Mouse (Mus musculus): ENCODE measurements around the gene Skint3.
"Not testable (repeated sequence)": the region's sequence is repeated elsewhere in the genome, so short reads cannot be mapped to it uniquely, and the experiment has no call there.

Skint3 gene

GRCm38 (mm10) chr4:112231945-112232344 lies at the start of gene Skint3:
Gene Skint3 (plus strand): TSS chr4:112232245.
- no peak for DNase-seq (ENCODE audit: low spot score)

GRCm38 (mm10) chr4:112243416-112243815 lies 11.4 kb downstream of the Skint3 start:
- no peak for DNase-seq (ENCODE audit: low spot score)

GRCm38 (mm10) chr4:112243951-112244350 lies 11.9 kb downstream of the Skint3 start:
- DNase-seq (ENCODE audit: low spot score), result no peak

GRCm38 (mm10) chr4:112256022-112256421 lies 24.0 kb downstream of the Skint3 start:
- no peak for DNase-seq (ENCODE audit: low spot score)

GRCm38 (mm10) chr4:112287178-112287974 lies 55.3 kb downstream of the Skint3 start:
- no peak for DNase-seq (ENCODE audit: low spot score)

GRCm38 (mm10) chr4:112288396-112288795 lies 56.4 kb downstream of the Skint3 start:
- no peak for DNase-seq (ENCODE audit: low spot score)

GRCm38 (mm10) chr4:112302305-112302704 lies 70.3 kb downstream of the Skint3 start:
- no peak for DNase-seq (ENCODE audit: low spot score)

- DNase-seq (ENCODE audit: low spot score), result no peak
These were observed 70.9 kb downstream of the Skint3 start for GRCm38 (mm10) chr4:112302855-112303509.

- not testable (repeated sequence) for DNase-seq (ENCODE audit: low spot score)
These were observed 117.1 kb downstream of the Skint3 start for GRCm38 (mm10) chr4:112349111-112349510.

Measured in retina, embryonic 14.5 days (tissue).